Mouse (Mus musculus): Measurements from ENCODE around the gene Hrh2.

Hrh2 gene

DNA sequence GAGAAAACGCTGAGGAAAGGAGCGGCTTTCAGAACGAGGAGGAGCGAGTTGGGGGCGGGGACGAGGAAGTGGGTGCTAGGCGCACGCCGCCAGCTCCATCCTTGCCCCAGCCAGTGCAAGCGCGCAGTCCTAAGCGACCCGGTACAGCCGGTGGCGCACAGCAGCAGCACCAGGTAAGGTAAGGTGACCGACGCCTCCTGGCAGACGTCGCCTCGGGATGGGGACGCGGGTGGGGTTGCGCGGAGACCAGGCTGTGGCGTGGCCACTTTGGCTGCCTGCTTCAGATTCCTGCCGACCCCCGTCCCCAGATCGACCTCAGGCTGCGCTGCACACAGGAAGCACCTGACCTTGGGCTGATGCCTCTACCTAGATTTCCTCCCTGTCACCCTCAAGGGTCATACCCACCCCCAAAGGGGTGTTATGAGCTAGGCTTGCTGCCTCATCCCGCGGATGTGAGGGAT is at the start of gene Hrh2:
Gene Hrh2 (plus strand): TSS at position 109 of the 461 bp plus-strand sequence.
- no peak for DNase-seq (ENCODE audit: low read depth, low spot score)

DNA sequence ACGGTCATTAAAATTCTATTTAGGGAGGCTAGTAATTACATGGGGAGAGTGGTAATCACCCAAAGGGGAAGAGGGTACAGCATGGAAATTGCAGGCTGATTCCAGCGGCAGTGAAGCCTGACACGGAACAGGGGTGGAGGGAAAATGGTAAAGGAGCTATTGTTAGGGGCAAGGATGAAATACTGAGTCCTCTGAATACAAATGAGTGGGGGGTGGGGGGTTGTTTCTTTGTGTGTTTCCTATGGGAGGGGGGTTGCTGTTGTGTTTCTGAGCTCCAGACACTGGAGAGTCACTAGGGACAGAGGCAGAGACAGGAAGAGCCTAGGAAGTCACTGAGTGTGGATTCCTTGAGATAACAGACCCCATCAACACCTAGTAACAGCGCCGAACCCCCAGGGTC is 48.1 kb upstream of the Hrh2 start:
- DNase-seq (ENCODE audit: low read depth, low spot score) = no peak

DNA sequence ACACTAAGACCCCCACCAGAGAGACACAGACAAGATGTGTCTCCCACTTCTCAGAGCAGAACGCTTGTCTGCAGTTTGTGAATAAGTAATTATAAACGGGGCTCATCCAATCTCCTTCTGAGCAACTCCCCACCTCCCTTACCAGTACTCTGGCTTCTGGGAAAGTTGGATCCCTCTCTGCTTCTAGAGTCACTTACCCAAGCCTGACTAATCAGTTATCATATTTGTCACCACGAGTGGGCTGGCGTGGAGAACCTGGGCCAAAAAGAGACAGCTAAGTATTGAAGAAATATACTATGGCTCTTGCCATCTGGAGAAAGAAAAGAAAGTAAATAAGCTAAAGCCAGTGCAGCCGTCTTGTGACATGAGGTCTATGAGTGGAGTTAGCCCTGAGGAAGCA is 47.3 kb upstream of the Hrh2 start:
- no peak for DNase-seq (ENCODE audit: low read depth, low spot score)

DNA sequence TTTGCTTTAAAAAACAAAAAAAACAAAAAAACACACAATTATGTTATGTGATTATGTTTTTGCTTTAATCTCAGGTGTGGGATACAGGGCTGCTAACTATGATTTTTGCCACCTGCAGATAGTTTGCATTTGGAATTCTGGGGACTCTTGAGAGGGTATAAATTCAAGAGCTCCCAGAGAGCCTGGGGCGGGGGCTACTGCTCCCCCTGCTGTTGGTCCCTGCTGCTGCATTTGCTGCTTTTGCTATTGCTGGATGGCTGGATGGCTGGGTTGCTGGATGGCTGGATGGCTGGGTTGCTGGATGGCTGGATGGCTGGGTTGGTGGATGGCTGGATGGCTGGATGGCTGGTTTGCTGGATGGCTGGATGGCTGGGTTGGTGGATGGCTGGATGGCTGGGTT is 44.6 kb upstream of the Hrh2 start:
- no peak for DNase-seq (ENCODE audit: low read depth, low spot score)

DNA sequence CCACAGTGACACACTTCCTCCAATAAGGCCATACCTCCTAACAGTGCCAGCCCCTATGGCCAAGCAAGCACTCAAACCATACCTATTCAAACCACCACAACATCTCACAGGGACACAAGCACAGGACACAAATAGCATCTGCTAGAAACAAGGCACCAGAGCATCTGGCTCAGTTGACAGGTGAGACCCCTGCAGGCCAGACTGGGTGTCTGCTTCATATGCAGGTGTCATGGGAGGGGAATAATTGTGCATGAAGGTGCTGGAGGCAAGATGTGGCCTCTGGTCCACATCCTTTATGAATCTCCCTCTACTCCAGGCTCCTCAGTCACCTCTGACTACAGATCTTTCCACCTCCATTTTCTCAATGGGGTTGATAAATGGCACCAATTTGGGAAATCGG is 39.5 kb upstream of the Hrh2 start:
- no peak for DNase-seq (ENCODE audit: low read depth, low spot score)

DNA sequence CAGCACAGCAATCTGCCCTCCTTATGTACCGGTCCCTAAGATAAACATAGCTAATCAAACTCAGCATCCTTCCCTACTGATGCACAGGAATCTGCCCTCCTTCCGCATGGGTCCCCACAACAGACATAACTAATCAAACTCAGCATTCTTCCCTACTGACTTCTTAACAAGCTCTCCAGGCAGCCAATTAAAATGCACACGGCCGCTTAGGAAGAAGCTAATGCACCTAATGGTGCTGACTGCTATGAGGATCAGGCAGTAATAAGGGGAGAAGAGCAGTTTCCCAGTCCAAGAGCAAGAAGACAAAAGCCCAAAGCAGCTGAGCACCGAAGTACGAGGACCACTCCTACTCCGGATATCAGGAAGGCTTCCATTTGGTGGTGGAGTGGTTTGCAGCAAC is 39.0 kb upstream of the Hrh2 start:
- DNase-seq (ENCODE audit: low read depth, low spot score) = no peak

DNA sequence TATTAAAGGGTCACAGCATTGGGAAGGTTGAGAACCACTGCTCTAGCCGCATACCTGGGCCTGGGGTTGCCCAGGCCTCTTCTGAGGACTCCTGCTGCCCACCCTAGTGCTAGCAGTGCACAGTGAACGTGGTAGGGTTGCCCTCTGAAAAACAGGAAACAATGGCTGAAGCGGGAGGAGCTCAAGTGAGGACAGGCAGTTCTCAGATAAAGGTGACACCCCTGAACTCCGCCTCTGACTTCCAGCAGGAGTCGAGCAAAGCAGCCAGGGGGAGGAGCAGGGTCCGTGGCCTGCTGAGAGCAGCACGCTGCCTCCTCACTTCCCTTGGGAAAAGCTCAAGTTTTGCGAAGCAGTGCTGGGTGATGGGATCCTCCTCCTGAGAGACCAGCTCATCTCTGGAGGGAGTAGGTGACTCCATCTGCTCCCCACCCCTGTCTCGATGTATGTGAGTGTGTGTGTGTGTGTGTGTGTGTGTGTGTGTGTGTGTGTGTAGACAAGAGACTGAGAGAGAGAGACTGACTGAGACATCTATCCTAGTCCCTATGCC is 38.2 kb upstream of the Hrh2 start:
- no peak for DNase-seq (ENCODE audit: low read depth, low spot score)

DNA sequence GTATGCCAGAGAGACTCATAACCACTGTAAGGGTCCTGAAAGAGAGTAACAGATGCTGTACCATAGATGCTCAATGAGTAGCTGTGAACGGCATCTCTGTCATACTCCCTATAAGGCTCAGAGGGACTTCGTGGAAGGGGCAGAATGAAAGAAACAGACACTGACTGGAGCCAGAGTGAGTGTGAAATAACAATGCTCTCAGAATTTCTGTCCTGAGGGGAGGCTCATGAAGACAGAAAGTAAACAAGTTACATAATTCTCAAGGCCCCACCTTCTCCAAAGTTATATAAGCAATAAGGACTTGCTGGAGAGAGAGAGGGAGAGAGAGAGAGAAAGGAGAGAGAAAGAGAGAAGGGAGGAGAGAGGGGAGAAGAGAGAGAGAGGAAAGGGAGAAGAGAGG is 36.1 kb upstream of the Hrh2 start:
- no peak for DNase-seq (ENCODE audit: low read depth, low spot score)

DNA sequence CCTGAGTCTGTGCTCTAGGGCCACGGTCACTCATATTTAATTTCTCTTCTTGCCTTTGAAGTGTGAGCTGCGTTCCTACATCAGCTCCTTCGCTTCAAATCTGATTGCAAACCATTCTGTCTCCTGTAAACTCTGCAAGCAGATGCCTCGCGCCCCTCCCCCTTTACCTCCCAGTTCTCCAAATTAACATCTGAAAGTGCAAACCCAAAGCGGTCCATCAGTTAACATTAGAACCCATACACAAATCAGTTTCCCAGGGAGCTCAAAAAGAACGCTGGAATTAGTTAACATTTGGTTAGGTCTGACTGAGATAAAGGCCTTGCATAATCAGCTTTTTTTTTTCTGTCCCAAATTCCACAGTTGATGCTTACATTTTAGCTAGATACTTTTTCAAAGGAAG is 32.7 kb upstream of the Hrh2 start:
- DNase-seq (ENCODE audit: low read depth, low spot score) = no peak

DNA sequence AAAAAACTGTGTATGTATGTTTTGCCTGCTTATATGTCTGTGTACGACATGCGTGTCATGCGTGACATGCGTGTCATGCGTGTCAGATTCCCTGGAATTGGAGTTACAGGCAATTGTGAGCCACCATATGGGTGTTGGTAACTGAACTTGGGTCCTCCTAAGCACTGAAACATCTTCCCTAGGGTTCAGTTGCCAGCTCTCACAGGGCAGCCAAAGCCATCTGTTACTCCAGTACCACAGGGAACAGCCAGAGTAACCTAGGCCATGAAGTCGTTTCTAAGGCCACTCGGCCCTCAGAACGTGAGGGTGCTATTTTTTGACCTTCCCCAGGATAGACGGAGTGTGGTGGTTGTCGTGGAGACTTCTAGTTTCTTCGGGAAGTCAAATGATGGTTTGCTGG is 32.2 kb upstream of the Hrh2 start:
- no peak for DNase-seq (ENCODE audit: low read depth, low spot score)

DNA sequence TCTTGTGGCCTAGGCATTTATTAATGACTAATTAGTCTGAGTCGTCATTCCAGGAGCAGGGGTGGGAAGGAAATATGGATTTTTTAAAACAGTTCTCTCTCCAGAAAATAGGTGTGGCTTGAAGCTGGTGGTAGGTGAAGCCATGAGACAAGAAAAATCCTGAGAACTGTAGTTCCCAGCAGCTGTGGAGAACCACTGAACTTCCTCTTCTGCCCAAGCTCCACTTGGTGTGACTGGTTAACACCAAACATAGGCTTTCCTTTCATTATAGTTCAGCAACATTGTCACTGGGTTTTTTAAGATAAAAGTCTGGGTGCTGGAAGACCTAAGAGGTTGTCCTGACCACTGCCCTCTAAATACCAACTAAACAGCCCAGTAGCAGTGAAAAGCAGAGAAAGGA is 31.4 kb upstream of the Hrh2 start:
- DNase-seq (ENCODE audit: low read depth, low spot score) = no peak

DNA sequence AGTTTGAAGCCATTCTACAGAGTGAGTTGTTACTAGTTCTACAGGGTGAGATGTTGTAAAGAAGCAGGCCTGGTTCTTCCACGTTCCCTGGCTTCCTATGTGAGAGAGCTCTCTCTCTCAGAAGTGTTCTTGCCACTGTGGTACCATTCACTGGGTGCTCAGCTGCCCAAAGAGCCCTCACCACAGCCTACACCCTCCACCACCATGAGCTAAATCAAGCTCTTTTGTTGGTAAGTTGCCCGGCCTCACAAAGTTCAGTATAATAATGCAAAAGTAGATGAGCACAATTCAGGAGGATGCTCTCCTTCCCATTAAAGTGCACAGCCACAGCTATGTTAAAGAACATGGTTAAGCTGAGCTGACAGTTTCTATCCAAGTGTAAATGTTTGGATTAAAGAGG is 30.4 kb upstream of the Hrh2 start:
- DNase-seq (ENCODE audit: low read depth, low spot score) = no peak

DNA sequence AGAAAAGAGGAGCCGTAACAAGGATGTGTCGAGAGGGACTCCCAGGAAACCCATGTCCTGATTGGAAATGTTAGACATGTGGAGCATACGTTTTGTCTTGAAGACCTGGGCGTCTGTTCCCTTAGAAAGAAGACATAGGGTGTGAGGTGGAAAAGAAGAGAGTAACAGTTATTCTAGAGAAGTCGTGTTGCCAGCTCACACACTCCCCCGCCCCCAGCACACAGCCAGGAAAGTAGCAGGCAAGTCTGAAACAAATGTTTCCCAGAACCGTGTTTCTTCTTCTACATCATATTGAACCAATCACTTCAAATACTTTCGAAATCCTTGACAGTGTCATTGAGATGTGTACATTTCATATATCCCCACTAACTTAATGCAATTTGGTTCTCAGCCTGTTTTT is 28.6 kb upstream of the Hrh2 start:
- DNase-seq (ENCODE audit: low read depth, low spot score) = no peak

DNA sequence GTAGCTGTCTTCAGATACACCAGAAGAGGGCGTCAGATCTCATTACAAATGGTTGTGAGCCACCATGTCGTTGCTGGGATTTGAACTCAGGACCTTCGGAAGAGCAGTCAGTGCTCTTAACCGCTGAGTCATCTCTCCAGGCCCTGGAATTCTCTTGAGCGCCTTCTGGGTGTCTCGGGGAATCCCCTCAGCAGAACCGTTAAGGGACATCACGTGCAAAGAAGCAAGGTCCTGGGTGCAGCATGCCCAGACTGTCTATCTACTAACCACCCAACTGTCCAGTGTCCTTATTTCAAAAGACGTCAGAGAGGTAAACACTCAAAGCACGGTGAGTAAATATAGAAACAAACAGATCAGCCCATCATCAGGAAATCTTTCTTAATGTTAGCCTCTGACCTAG is 27.5 kb upstream of the Hrh2 start:
- no peak for DNase-seq (ENCODE audit: low read depth, low spot score)

DNA sequence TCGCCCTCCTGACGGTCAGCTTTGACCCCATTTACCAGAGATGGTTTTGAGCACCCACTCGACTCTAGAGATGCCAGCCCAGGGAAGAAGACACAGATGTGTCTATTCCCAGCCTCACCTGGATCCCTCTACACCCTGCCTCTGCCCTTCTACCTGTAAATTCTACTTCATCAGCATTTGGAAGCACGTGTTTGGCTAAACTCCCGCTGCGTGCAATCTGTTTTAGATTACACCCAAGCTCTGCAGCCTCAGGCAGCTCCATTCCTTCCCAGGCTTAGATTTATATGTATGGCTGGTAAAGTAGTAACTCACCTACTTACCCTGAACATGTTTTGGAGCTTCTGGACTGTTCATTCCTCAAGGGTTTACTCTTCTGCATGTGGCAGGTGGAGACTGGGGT is 26.9 kb upstream of the Hrh2 start:
- no peak for DNase-seq (ENCODE audit: low read depth, low spot score)

DNA sequence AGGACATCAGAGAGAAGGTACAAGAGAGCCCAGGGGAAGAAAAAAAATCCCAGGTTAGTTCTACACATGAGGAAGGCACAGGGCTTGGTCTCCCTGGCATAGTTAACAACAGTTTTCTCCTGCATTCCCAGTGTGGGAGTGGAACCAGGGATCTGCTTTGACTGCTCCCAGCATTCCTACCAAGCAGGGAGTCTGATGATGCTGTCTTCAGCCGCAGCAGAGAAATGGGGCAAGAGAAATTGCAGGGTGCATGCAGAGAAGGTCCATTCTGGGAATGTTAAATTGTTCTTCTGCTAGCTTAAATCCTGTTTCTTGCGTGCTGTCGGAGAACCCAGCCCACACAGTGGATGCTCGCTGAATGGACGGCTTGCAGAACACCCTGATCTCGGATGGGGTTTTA is 26.2 kb upstream of the Hrh2 start:
- no peak for DNase-seq (ENCODE audit: low read depth, low spot score)

DNA sequence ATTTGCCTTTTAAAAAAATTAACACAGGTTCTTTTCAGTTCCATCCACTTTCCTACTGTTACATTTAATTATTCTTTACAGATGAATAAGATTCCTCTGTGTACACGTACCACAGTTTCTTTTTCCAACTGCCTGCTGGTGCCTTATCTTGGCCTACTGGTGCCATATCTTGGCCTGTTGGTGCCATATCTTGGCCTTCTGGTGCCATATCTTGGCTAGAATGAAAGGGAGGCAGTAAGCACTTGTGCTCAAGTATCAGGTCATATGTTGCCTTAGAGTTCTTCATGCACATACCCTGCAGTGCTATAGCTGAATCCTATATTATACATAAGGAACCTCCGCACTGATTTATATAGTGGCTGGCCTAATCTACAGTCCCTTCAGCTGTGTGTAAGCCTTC is 24.9 kb upstream of the Hrh2 start:
- DNase-seq (ENCODE audit: low read depth, low spot score) = no peak

DNA sequence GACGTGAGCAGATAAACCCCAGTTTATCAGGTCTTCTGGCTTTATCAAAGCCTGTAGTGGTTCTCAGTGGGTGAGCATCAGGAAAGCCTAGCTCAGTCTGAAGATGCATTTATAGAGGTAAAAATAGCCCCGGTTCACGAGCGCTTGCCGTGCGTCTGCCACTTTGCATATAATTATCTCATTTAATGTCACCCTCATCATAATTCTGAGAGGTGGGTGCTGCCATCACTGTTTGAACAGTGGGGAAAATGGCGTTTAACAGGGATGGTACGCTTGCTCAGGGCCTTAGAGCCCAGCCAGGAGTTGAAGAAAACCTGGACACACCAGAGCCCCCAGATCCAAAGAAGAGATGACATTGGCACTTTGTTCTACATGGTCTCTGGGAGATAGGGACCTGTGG is 23.3 kb upstream of the Hrh2 start:
- no peak for DNase-seq (ENCODE audit: low read depth, low spot score)

DNA sequence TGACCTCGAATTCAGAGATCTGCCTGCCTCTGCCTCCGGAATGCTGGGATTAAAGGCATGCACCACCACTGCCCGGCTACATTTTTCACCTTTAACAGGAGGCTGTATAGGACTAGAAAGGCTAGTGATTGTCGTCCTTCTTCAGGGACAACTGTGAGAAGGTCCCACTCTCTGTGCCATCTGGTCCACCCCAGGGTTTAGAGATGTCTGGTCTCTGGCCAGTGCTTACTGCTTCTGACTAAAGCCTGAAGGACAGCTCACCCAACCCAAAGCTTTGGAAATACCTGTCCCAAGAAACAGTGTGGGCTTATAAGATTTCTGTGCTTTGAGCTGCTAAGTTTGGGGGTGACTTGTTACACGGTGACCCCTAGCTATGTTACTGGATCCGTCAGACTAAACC is 21.6 kb upstream of the Hrh2 start:
- DNase-seq (ENCODE audit: low read depth, low spot score) = no peak

DNA sequence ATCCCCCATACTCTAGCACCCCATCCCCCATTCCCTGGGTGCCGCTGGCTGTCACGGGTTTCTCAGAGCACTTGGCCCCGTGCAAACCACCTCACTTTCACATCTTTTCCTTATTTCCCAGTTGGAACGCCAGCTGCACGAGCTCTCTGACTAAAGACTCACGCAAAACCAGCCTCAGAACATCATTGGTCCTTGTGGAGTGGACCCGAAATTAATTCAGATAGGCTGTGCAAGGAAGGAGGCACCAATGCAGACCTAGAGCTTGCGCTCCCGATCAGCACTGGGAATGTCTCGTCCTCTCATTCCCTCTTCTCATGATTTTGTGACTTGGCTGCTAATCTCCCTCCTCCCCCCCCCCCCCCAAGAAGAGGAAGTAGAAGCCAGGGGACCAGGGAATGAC is 20.6 kb upstream of the Hrh2 start:
- no peak for DNase-seq (ENCODE audit: low read depth, low spot score)

DNA sequence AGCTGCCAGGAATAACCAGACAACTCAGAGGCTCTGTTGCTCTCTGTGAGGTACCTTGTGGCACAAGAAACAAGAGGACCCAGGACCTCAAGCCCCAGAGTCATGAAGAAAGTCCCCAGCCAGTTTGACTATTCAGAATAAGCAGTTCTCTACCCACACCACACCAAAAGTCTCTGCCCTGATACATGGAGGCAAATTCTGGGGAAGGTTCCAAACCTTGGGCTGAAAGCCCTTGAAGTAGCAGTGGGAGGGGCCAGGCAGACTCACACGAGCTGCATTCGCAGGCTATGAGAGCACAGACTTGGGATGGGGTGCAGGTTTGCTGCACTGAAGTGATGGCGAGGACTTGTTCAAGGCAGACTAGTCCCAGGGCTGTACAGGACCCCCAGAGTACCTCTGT is 20.2 kb upstream of the Hrh2 start:
- DNase-seq (ENCODE audit: low read depth, low spot score) = no peak

DNA sequence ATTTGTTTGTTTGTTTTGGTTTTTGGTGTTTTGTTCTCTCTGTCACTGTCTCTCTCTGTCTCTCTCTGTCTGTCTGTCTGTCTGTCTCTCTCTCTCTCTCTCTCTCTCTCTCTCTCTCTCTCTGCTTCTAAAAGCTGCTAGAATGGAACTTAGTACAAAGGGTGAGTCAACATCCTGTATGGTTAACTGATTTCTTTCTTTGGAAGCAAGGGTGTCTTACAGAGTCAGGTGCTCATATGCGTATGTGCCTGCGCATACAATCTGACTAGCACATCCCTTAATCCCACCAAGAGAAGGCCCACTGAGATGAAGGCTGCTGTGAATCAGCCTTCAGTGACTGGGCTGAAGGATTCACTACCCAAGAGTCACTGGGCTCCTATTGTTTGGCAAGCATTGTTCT is 18.0 kb upstream of the Hrh2 start:
- DNase-seq (ENCODE audit: low read depth, low spot score) = no peak

DNA sequence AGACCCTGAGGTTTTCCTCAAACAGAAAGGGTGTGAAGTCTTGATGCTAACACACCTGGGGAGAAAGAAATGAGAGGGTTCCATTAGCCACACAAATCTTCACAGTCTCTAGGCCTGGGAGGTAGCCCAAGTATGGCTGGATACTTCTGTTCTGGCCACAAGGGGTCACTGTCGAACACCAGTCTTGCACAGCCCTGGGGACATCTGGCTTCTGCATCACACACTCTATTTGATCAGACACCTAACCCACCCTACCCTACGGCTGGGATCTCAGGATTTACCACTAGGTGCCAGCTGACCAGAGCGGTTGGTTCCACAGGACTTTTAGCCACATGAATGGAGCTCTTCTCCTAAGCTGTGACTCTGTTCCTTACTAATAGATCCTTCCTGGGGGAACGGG is 17.2 kb upstream of the Hrh2 start:
- no peak for DNase-seq (ENCODE audit: low read depth, low spot score)

DNA sequence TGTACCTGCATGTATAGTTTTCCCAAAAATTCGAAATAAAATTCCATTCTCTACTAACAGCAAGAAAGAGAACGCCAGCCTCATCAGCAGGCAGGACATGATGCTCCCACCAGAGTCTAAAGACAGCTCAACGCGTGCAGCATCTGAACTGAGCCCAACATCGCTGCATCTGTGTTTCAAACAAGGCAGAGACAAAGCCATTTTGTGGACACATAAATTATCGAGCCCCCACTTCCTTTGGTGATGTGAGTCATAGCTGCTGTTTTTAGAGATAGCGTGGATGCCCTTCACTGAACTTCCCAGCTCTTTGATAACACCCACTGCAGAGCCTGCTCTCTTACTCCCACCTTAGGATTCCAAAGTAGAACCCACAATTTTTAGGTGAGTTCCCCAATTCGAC is 16.5 kb upstream of the Hrh2 start:
- no peak for DNase-seq (ENCODE audit: low read depth, low spot score)

Data from brain, embryonic 18.5 days (tissue).